Mouse (Mus musculus): ENCODE data around the gene Pld4.

GRCm38 (mm10) chr12:112732591-112732990, 27.9 kb upstream of the Pld4 start:
- TF ChIP-seq CTCF (IDR thresholded peaks at IDR 0.05; ENCODE audit: insufficient read depth, low read depth, low read length) (no peak), POLR2A (IDR thresholded peaks at IDR 0.05; ENCODE audit: insufficient read depth, low read depth, low read length) (no peak)

Measured in olfactory bulb, adult 2 months (tissue).